Mouse (Mus musculus): ENCODE measurements around the gene Sipa1.

The Sipa1 gene

GRCm38 (mm10) chr19:5685861-5686260 is 22.4 kb upstream of the Sipa1 start:
- no peak for DNase-seq

- no peak for DNase-seq
These were observed 21.9 kb upstream of the Sipa1 start for GRCm38 (mm10) chr19:5685431-5685830.

- DNase-seq: no peak
These were observed 21.5 kb upstream of the Sipa1 start for GRCm38 (mm10) chr19:5684985-5685384.

GRCm38 (mm10) chr19:5684236-5684635 is 20.7 kb upstream of the Sipa1 start:
- DNase-seq: no peak

- DNase-seq: no peak
These were observed 16.9 kb upstream of the Sipa1 start for GRCm38 (mm10) chr19:5680432-5680831.

GRCm38 (mm10) chr19:5668372-5668771 is 4.9 kb upstream of the Sipa1 start:
- DNase-seq: no peak

- no peak for DNase-seq
These were observed 2.9 kb upstream of the Sipa1 start for GRCm38 (mm10) chr19:5666386-5666785.

GRCm38 (mm10) chr19:5665465-5665864 is 2.0 kb upstream of the Sipa1 start:
- no peak for DNase-seq

GRCm38 (mm10) chr19:5664669-5665257 is 1.3 kb upstream of the Sipa1 start:
- no peak for DNase-seq

- DNase-seq: no peak
These were observed 1.2 kb downstream of the Sipa1 start for GRCm38 (mm10) chr19:5662310-5662709.

- peak; percentile 32 for DNase-seq
These were observed 2.4 kb downstream of the Sipa1 start for GRCm38 (mm10) chr19:5660942-5661751.

GRCm38 (mm10) chr19:5654720-5655298 is 8.7 kb downstream of the Sipa1 start:
- DNase-seq: no peak

- DNase-seq: no peak
These were observed 9.4 kb downstream of the Sipa1 start for GRCm38 (mm10) chr19:5653969-5654719.

- no peak for DNase-seq
These were observed 10.9 kb downstream of the Sipa1 start for GRCm38 (mm10) chr19:5652570-5652969.

GRCm38 (mm10) chr19:5651502-5652274 is 11.8 kb downstream of the Sipa1 start:
- DNase-seq: no peak

- DNase-seq: no peak
These were observed 14.2 kb downstream of the Sipa1 start for GRCm38 (mm10) chr19:5649298-5649741.

GRCm38 (mm10) chr19:5648401-5649297 is 14.9 kb downstream of the Sipa1 start:
- peak; percentile 84 for DNase-seq

- DNase-seq: no peak
These were observed 15.7 kb downstream of the Sipa1 start for GRCm38 (mm10) chr19:5647791-5648190.

GRCm38 (mm10) chr19:5646731-5647330 is 16.7 kb downstream of the Sipa1 start:
- no peak for DNase-seq

- DNase-seq: no peak
These were observed 18.2 kb downstream of the Sipa1 start for GRCm38 (mm10) chr19:5645280-5645679.

GRCm38 (mm10) chr19:5641641-5642040 is 21.9 kb downstream of the Sipa1 start:
- no peak for DNase-seq

Measured in right cerebral cortex, postnatal 25 days (tissue).